Mouse (Mus musculus) Muller cell, postnatal 12 days (primary cell): ENCODE measurements around the gene Homer3.
A peak's percentile ranks its signal among the peaks of the same experiment; 100 is the strongest.

Experiments used
- DNase-seq: peaks from one replicate; pipeline ENCODE4 v3.0.0-alpha.2; 2015; ENCODE audit errors: inconsistent ontology term

Gene Homer3

GRCm38 (mm10) chr8:70332878-70333202 lies 50.2 kb downstream of the Homer3 start:
- no peak for DNase-seq

GRCm38 (mm10) chr8:70338931-70339330 lies 56.3 kb downstream of the Homer3 start:
- DNase-seq, result no peak

GRCm38 (mm10) chr8:70340659-70341058 lies 58.0 kb downstream of the Homer3 start:
- DNase-seq, result no peak

GRCm38 (mm10) chr8:70342007-70342406 lies 59.4 kb downstream of the Homer3 start:
- no peak for DNase-seq

- no peak for DNase-seq
Observed at GRCm38 (mm10) chr8:70343076-70343475, 60.4 kb downstream of the Homer3 start.

- DNase-seq, result peak; percentile 26
Observed at GRCm38 (mm10) chr8:70343696-70344095, 61.1 kb downstream of the Homer3 start.
